Mouse (Mus musculus) B cell, adult 2 months (primary cell): ENCODE data around the gene Glt8d2.
"Not testable (repeated sequence)": the region's sequence is repeated elsewhere in the genome, so short reads cannot be mapped to it uniquely, and the experiment has no call there.

Experiments used
- DNase-seq, 2 experiments: peaks; one replicate each; pipeline ENCODE4 v3.0.0; 2022

Gene Glt8d2

DNA sequence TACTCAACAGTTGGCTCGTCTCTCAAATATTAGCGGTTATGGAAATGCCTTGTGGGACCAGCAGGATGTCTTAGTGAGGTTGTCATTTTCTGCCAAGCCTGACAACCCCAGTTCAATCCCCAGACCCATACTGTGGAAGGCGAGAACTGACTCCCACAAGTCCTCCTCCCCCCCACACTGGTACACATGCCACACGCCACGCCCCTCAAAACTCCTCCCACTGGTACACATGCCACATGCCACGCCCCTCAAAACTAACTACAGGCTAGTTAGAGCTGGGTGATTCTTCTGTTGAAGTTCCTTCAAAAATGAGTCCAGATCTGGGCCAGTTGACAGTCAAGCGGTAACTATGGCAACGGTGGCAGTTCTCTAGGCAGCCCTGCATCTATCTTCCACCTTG, 44.4 kb downstream of the Glt8d2 start:
- no peak for DNase-seq

GRCm38 (mm10) chr10:82641481-82641880, 49.0 kb downstream of the Glt8d2 start:
- no peak for DNase-seq

- no peak for DNase-seq
These were observed 51.3 kb downstream of the Glt8d2 start for GRCm38 (mm10) chr10:82639032-82639698.

GRCm38 (mm10) chr10:82636321-82636720, 54.1 kb downstream of the Glt8d2 start:
- no peak for DNase-seq

DNA sequence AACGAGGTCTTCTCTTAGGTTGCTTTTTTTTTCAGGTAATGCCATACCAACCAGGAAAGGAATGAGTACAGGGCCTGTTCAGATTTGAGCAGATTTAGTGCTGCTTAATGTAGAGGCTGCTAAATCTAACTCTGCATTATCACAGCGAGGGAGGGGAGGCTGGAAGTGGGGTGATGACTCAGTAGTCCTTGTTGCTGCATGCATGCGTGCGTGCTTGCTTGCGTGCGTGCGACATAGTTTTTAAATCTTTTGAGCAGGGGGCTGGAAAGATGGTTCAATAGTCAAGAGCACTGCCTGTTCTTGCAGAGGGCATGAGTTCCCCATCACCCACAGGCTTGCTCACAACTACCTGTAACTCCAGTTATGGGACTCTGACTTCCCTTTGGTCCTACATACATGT, 56.1 kb downstream of the Glt8d2 start:
- no peak for DNase-seq

DNA sequence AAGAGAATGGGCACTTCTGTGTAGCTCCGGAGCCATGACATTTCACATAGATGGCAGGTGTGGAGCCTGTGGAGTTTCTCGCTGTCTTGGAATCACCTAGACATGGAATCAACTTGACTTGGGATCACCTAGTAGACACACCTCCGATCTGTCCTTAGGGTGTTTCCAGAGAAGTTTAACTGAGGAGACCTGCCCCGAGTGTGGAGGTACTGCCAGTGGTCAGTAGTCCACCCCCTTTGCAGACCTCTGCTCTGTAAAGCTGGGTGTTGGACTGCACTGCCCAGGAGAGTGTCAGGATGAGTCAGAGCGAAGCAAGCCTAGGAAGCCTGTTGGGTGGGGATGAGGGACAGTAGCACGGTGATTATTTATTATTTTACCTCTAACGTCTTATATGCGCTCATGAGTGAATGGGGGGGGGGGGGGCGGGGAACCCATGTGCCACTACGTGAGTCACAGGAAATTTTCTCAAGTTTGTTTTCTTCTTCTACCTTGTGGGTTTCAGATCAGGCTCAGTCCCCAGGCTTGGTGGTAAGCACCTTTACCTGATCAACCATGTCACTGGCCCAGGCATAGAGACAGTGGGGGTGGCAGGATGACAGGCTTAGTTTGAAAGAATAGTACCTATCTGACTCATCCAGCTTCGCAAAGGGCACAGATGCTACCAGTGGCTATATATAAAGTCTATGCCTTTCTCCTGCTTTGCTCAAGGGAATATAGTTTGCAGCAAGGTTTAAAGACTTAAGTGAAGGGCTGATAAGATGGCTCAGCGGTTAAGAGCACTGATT, 57.8 kb downstream of the Glt8d2 start:
- DNase-seq = no peak

- DNase-seq = no peak
These were observed 59.3 kb downstream of the Glt8d2 start for GRCm38 (mm10) chr10:82631133-82631532.

GRCm38 (mm10) chr10:82630497-82630896, 60.0 kb downstream of the Glt8d2 start:
- peak in 1 of 2 experiments; percentile 13 for DNase-seq

- peak; percentile 88 to 90 for DNase-seq
These were observed 60.7 kb downstream of the Glt8d2 start, which contains the start of gene Tdg for GRCm38 (mm10) chr10:82629586-82630255. Tdg (plus strand) TSS chr10:82629828.

DNA sequence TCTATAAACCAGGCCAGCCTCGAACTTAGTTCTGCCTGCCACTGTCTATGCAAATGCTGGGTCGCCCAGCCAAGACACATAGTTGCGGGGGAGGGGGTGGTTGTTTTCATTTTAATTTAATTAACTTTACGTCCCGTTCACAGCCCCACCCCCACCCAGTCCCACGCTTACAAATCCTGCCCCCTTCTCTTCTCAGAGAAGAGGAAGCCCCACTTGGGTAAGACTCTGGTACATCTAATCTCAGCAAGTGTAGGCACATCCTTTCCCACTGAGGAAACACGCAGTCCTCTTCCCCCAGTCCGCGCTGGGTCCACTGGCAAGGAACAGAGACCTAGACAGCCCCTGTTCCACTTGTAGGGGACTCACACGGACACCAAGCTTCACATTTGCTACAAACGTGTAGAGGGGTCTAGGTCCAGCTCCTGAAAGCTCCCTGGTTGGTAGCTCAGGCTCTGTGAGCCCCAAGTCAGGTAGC, 61.3 kb downstream of the Glt8d2 start:
- DNase-seq = peak; percentile 71 to 77

- DNase-seq = not testable (repeated sequence)
These were observed 66.9 kb downstream of the Glt8d2 start for GRCm38 (mm10) chr10:82623553-82623932.

DNA sequence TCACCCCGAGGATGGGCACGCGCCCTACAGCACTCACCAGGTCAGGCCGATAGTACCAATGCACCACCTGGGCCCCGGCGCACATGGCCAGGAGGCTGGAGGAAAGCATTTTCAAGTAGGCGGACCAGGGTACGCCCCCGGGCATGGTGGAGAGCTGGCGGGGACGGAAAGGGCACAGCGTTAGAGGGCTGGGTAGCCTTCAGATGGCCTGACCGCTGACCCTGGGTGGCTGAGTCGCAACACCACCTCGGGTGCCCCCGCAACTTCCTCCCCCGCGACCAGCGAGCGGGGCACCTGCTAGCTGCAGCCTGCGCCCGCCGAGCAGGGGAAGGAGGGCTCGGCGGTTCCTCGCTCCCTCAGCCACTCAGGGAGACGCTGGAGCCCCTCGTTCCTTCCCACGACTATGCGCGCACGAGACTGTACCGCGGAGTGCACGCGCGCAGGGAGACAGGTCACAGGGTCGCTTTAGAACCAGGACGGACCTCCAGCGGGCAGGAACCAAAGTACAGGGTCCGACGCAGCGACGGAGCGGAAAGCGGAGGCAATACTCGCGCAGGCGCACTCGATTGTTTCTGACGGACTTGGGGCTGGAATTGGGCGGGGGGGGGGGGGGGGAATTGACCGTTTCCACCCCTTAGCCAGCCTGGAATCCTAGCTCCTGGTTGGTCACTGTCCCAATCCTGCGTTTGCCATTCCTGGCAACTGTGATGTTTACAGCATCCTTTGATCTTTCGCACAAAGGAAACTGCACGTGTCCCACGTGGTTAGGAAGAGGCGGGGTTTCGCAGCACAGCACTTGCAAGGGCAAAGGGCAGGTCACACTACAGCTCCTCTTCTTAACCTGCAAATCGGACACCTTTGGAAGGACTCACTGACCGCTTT, 67.5 kb downstream of the Glt8d2 start, which contains the start of gene 1190007I07Rik:
Gene 1190007I07Rik (minus strand): TSS at position 558 of the 882 bp plus-strand sequence.
- DNase-seq = peak; percentile 86

GRCm38 (mm10) chr10:82622235-82622634, 68.2 kb downstream of the Glt8d2 start:
- no peak for DNase-seq
